Mouse (Mus musculus) forebrain, embryonic 14.5 days (tissue): ENCODE measurements around the gene Pdzk1ip1. TPM values are rescaled to one million over a fixed set of nuclear protein-coding genes. Genes with fewer than 3 reads are reported as not detected.

Experiments
- ATAC-seq: fragments of 200-750 bp; cut with Nextera tagmentation; 2 replicates; pipeline ENCODE4 v1.8.0; 2017; ENCODE audit warnings: mild to moderate bottlenecking, moderate library complexity
- DNase-seq: peaks from one replicate; pipeline ENCODE4 v3.0.0-alpha.2; 2015; ENCODE audit warnings: low spot score
- H3K27ac ChIP-seq: fragments of 300-500 bp; sonication (generic); 2 replicates; pipeline ENCODE4 v1.5.1; 2014; ENCODE audit warnings: low read depth, mild to moderate bottlenecking, control low read depth, low read length, moderate library complexity
- H3K27me3 ChIP-seq: fragments of 300-500 bp; sonication (generic); replicated peaks from 2 replicates; pipeline ENCODE4 v1.6.1; 2014; ENCODE audit warnings: low read length, control low read depth, mixed read lengths; ENCODE audit not compliant: control insufficient read depth, insufficient read depth
- H3K36me3 ChIP-seq: fragments of 300-500 bp; sonication (generic); 2 replicates; pipeline ENCODE4 v1.6.1; 2014; ENCODE audit warnings: low read length, control low read depth; ENCODE audit not compliant: control insufficient read depth, insufficient read depth
- H3K4me1 ChIP-seq: fragments of 300-500 bp; sonication (generic); 2 replicates; pipeline ENCODE4 v1.6.1; 2014; ENCODE audit warnings: antibody characterized with exemption, low read length, control low read depth; ENCODE audit not compliant: control insufficient read depth, insufficient read depth
- H3K4me2 ChIP-seq: fragments of 300-500 bp; sonication (generic); 2 replicates; pipeline ENCODE4 v1.6.1; 2014; ENCODE audit warnings: mild to moderate bottlenecking, control low read depth, low read length
- H3K4me3 ChIP-seq: fragments of 300-500 bp; sonication (generic); 2 replicates; pipeline ENCODE4 v1.5.1; 2014; ENCODE audit warnings: low read depth, low read length, control low read depth
- H3K9ac ChIP-seq: fragments of 300-500 bp; sonication (generic); 2 replicates; pipeline ENCODE4 v1.6.1; 2014; ENCODE audit warnings: mild to moderate bottlenecking, low read length, control low read depth, moderate library complexity
- H3K9me3 ChIP-seq: fragments of 300-500 bp; sonication (generic); replicated peaks from 2 replicates; pipeline ENCODE4 v1.6.1; 2016; ENCODE audit warnings: low read length, control low read depth, mixed read lengths; ENCODE audit not compliant: control insufficient read depth
- WGBS: fragments of 180-500 bp; shearing (Covaris S2); extraction: QIAGEN DNeasy Blood & Tissue Kit; methylation state at CpG from one replicate; pipeline ENCODE4 v1.1.7; 2014; 5-methylcytosine and 5-hydroxymethylcytosine counted together
- polyA plus RNA-seq: library from polyadenylated mRNA; unstranded; fragments of >200 nt; fragmentation: Nextera tagmentation; extraction: Ambion mirVana; gene quantifications from 2 replicates; pipeline ENCODE4 v1.2.1, GENCODE M21; 2014

Pdzk1ip1 gene
- polyA plus RNA-seq, 1 experiment from 2014 or later = 0.65 TPM

- H3K4me3 ChIP-seq = no peak overlapping the region
- H3K4me1 ChIP-seq = no peaks in the 10 kb centered on the region
- H3K27ac ChIP-seq = no peak overlapping the region
- no peaks in the 10 kb centered on the region for H3K9me3 ChIP-seq
- no peaks in the 10 kb centered on the region for H3K27me3 ChIP-seq
- H3K9ac ChIP-seq = no peak overlapping the region
- H3K4me2 ChIP-seq = no peak overlapping the region
- WGBS = 20% methylated on average over 6 of the region's 6 CpGs
- peak; percentile 57; the same call in 1 of the 2 replicates for ATAC-seq
- DNase-seq = peak; percentile 62
- H3K36me3 ChIP-seq = no peaks in the 10 kb centered on the region
Observed at GRCm38 (mm10) chr4:115085522-115086095, 2.9 kb upstream of the Pdzk1ip1 start.

- Histone ChIP-seq H3K4me1 (no peaks in the 10 kb centered on the region), H3K9ac (no peak overlapping the region), H3K36me3 (no peaks in the 10 kb centered on the region), H3K27me3 (no peaks in the 10 kb centered on the region), H3K4me2 (no peak overlapping the region), H3K9me3 (no peaks in the 10 kb centered on the region), H3K4me3 (no peak overlapping the region), H3K27ac (no peak overlapping the region)
- no peak for DNase-seq
- 71% methylated on average over 4 of the region's 4 CpGs for WGBS
- no peak for ATAC-seq
Observed at GRCm38 (mm10) chr4:115086257-115086656, 2.3 kb upstream of the Pdzk1ip1 start.

GRCm38 (mm10) chr4:115086763-115087415 is 1.6 kb upstream of the Pdzk1ip1 start:
- ATAC-seq = no peak
- Histone ChIP-seq H3K9ac (no peak overlapping the region), H3K4me3 (no peak overlapping the region), H3K9me3 (no peaks in the 10 kb centered on the region), H3K4me2 (no peak overlapping the region), H3K36me3 (no peaks in the 10 kb centered on the region), H3K27me3 (no peaks in the 10 kb centered on the region), H3K27ac (no peak overlapping the region), H3K4me1 (no peaks in the 10 kb centered on the region)
- WGBS = 56% methylated on average over 3 of the region's 3 CpGs
- DNase-seq = no peak

- peaks cover under 1% of the 10 kb centered on the region; the same call in 1 of the 2 replicates for H3K4me1 ChIP-seq
- H3K4me2 ChIP-seq = no peak overlapping the region
- no peaks in the 10 kb centered on the region for H3K9me3 ChIP-seq
- no peak overlapping the region for H3K27ac ChIP-seq
- DNase-seq (no peak), ATAC-seq (no peak)
- peaks cover 10% of the 10 kb centered on the region; the same call in 1 of the 2 replicates for H3K27me3 ChIP-seq
- H3K36me3 ChIP-seq = no peaks in the 10 kb centered on the region
- 69% methylated on average over 2 of the region's 2 CpGs for WGBS
- no peak overlapping the region for H3K9ac ChIP-seq
- H3K4me3 ChIP-seq = no peak overlapping the region
Observed at GRCm38 (mm10) chr4:115090592-115090991, 2.1 kb downstream of the Pdzk1ip1 start.

GRCm38 (mm10) chr4:115091806-115092205 is 3.3 kb downstream of the Pdzk1ip1 start:
- no peak for DNase-seq

DNA sequence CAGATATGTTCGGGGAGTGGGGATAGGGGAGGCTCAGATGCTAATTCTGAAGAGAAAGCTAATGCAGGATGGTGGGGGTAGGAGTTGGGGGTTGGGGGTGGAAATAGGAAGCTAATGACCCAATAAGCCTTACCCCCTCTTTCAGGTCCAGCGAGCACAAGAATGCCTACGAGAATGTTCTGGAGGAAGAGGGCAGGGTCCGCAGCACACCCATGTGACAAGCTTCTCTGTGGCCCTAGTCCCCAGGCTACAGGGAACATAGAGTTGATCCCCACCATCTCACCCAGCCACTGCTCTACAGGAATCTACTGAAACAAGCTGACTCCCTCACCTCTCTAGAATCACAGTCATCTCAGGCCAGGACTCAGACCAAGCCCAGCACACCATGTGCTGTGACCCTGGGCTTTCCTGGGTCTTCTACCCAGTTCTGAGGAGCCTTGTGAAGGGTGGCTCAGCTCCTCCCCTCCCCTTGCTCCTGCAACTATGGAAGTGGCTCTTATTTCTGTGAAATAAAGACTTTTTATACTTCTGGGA is 4.9 kb downstream of the Pdzk1ip1 start:
- no peaks in the 10 kb centered on the region for H3K36me3 ChIP-seq
- WGBS = 75% methylated on average over 4 of the region's 4 CpGs
- peaks cover 4% of the 10 kb centered on the region; the same call in 1 of the 2 replicates for H3K4me1 ChIP-seq
- no peak overlapping the region for H3K27ac ChIP-seq
- no peak overlapping the region for H3K4me2 ChIP-seq
- ATAC-seq (no peak), DNase-seq (no peak)
- H3K27me3 ChIP-seq = peaks cover 21% of the 10 kb centered on the region
- H3K9ac ChIP-seq = no peak overlapping the region
- H3K9me3 ChIP-seq = no peaks in the 10 kb centered on the region
- no peak overlapping the region for H3K4me3 ChIP-seq

More at GRCm38 (mm10) chr4:115091806-115092205, 3.3 kb downstream of the Pdzk1ip1 start:
- peaks cover 4% of the 10 kb centered on the region; the same call in 1 of the 2 replicates for H3K4me1 ChIP-seq
- H3K4me3 ChIP-seq = no peak overlapping the region
- no peak for ATAC-seq
- peaks cover 18% of the 10 kb centered on the region for H3K27me3 ChIP-seq
- no peak overlapping the region for H3K4me2 ChIP-seq
- WGBS = 80% methylated on average over 3 of the region's 3 CpGs
- no peak overlapping the region for H3K9ac ChIP-seq
- no peak overlapping the region for H3K27ac ChIP-seq
- H3K9me3 ChIP-seq = no peaks in the 10 kb centered on the region
- H3K36me3 ChIP-seq = no peaks in the 10 kb centered on the region

DNA sequence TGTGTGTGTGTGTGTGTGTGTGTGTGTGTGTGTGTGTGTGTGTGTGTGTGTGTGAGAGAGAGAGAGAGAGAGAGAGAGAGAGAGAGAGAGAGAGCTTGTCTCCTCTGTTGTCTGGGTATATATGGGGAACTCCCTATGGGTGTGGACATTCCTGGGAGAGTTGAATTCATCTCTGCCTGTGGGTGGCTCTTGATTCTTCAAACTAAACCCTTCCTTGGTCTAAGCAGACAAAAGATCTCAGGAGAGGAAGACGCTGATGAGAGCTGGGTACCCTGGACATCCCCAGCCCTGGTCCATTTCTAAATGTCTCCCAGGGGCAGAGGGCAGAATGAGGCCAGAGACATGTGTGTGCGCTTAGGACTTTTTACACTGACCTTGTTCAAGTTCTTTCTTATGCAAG is 5.5 kb downstream of the Pdzk1ip1 start:
- ATAC-seq (no peak), DNase-seq (no peak)
- H3K9me3 ChIP-seq = no peaks in the 10 kb centered on the region
- WGBS = 60% methylated on average over 2 of the region's 2 CpGs
- H3K4me3 ChIP-seq = no peak overlapping the region
- H3K9ac ChIP-seq = no peak overlapping the region
- peaks cover 4% of the 10 kb centered on the region; the same call in 1 of the 2 replicates for H3K4me1 ChIP-seq
- no peaks in the 10 kb centered on the region for H3K36me3 ChIP-seq
- no peak overlapping the region for H3K4me2 ChIP-seq
- no peak overlapping the region for H3K27ac ChIP-seq
- H3K27me3 ChIP-seq = peaks cover 21% of the 10 kb centered on the region

- Histone ChIP-seq H3K27me3 (peaks cover 21% of the 10 kb centered on the region), H3K4me1 (peaks cover 4% of the 10 kb centered on the region; the same call in 1 of the 2 replicates), H3K36me3 (no peaks in the 10 kb centered on the region), H3K4me3 (peak overlapping the region; percentile 33), H3K4me2 (peak overlapping the region; percentile 69), H3K9me3 (no peaks in the 10 kb centered on the region), H3K9ac (peak overlapping the region; percentile 65), H3K27ac (no peak overlapping the region)
- DNase-seq = no peak
- ATAC-seq = peak; percentile 51
- WGBS = 3% methylated on average over 29 of the region's 31 CpGs
Observed at GRCm38 (mm10) chr4:115095671-115096434, 7.3 kb downstream of the Pdzk1ip1 start.
